Mouse (Mus musculus): ENCODE results near the gene Tcf15. TPM values are rescaled to one million over a fixed set of nuclear protein-coding genes. Genes with fewer than 3 reads are reported as not detected.

Tcf15 gene
- total RNA-seq, 2 experiments from 2014 or later, result 3.0 to 3.4 TPM

DNA sequence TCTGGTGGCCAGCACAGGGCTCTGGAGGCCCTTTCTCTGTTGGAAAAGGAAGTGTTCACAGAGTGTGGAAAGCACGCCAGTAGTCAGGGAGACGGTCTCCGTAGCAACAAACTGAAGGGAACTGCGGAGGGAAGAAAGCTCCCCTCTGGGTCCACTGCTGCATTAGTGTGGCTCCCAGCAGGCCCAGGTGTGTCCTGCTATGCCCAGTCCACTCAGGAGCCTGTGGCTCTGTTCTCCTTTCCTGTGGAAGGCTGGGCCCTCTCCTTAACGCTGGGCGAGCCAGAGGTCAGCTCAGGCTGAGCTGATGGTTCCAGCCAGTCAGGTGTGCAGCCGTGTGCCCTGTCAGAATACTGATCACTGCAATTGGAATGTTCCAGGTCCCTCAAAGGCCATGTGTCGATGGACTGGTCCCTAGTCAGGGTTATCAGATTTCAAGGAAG, 24.5 kb downstream of the Tcf15 start:
- DNase-seq (ENCODE audit: low spot score in 2 of 2), result peak; percentile 63 to 69

DNA sequence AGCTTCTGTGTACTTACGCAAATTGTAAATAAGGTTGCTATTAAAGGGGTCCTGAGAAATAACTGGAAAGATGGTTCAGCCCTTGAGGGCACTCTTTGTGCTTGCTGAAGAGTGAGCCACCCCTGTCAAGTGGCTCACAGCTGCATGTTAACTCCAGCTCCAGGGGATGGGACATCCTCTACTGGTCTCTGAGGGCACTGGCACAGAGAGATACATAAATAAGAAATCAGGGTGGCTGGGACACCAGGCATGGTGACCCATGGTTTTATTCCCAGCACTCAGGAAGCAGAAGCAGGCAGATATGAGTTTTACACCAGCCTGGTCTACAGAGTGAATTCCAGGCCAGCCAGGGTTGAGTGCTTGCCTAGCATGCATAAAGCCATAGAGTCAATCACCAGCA, 26.0 kb downstream of the Tcf15 start:
- DNase-seq (ENCODE audit: low spot score in 2 of 2), result no peak

GRCm38 (mm10) chr2:152174861-152175260, 31.5 kb downstream of the Tcf15 start:
- no peak for DNase-seq (ENCODE audit: low spot score in 2 of 2)

- DNase-seq (ENCODE audit: low spot score in 2 of 2), result no peak
These were observed 33.3 kb downstream of the Tcf15 start for GRCm38 (mm10) chr2:152176659-152177058.

DNA sequence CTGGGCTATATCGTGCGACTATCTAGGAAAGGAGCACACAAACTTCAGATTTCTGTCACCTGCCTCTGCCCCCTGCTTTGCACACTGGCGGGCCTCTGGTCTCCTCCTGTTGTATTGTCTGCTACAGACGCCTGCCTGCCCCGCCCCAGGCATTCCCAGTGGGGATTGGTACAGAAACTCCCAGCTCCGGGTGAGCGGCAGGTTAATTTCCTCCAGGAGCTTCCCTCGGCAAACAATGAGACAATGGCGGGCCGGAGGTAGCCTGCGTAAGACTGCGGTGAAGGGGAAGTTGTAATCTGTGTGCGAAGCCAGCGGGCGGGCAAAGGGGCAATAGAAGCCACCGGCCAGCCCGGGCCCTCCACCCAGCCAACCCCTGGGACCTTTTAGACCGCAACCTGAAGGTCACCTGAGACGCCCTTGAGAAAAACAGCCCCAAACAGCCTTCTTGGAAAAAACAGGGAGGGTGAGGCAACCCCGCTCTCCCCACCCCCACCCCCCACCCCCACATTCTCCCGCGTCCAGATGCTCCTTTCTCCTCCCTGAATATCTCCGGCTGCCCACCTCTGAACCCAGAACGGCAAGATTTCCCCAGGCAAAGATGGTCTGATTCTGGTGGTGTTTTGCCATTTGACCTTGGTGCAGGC, 33.9 kb downstream of the Tcf15 start:
- no peak for DNase-seq (ENCODE audit: low spot score in 2 of 2)

GRCm38 (mm10) chr2:152177806-152178170, 34.4 kb downstream of the Tcf15 start:
- DNase-seq (ENCODE audit: low spot score in 2 of 2), result no peak

DNA sequence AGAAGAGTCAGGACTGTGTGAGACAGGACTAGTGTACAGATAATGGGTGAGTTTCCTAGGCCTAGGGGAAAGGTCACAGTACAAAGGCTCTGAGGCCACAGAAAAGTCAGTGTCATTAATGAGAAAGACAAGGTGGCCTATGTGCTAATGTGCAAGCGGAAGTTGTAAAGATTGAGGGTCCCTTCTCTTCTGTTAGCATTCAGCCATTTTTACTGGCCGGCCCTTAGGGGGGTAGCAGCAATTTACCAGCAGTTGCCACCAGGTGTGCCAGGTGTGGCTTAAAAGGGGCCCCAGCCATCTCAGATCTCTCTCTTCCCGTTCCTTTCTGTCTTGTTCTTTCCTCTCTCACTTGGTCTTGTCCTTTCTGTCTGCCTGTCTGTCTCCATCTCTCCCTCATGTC, 35.0 kb downstream of the Tcf15 start:
- DNase-seq (ENCODE audit: low spot score in 2 of 2), result no peak

GRCm38 (mm10) chr2:152179301-152179700, 35.9 kb downstream of the Tcf15 start:
- no peak for DNase-seq (ENCODE audit: low spot score in 2 of 2)

DNA sequence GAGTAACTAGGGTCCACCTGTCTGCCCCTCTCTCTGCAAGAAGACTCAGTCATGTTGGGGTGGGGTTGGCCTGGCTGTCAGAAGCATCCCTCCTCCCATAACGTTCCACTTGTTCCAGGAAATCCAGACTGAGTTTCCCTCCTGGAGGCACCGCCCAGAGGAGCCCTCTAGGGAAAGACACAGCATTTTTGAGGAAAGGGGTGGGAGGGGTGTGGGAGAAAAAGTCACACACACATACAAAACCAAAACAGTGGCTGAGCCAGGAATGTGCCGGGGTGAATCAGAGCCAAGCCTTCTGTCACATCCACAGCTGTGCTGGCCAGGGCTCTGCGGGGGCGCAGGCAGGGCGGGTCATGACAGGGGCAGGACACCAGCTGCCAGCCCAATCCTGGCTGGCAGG, 37.0 kb downstream of the Tcf15 start:
- no peak for DNase-seq (ENCODE audit: low spot score in 2 of 2)

- DNase-seq (ENCODE audit: low spot score in 2 of 2), result no peak
These were observed 43.8 kb downstream of the Tcf15 start for GRCm38 (mm10) chr2:152187132-152187531.

- DNase-seq (ENCODE audit: low spot score in 2 of 2), result no peak
These were observed 45.9 kb downstream of the Tcf15 start for GRCm38 (mm10) chr2:152189213-152189612.

DNA sequence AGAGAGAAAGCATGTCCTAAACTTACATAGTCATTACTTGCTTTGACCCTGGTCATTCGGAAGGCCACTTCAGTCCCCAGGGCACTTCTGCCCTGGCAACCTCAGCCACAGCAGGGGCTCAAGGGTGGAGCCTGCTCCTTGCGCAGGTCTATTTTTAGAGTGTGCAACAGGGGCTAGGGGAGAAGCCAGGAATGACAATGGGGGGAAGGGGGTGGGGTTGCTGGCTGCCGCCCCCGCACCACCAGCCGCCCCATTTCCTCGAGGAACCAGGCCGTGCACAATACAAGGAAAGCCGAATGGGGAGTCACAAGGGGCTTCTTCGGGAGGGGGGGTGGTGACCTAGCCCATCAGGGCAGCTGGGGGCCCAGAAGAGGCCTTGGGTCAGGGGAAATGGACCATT, 46.3 kb downstream of the Tcf15 start:
- no peak for DNase-seq (ENCODE audit: low spot score in 2 of 2)

DNA sequence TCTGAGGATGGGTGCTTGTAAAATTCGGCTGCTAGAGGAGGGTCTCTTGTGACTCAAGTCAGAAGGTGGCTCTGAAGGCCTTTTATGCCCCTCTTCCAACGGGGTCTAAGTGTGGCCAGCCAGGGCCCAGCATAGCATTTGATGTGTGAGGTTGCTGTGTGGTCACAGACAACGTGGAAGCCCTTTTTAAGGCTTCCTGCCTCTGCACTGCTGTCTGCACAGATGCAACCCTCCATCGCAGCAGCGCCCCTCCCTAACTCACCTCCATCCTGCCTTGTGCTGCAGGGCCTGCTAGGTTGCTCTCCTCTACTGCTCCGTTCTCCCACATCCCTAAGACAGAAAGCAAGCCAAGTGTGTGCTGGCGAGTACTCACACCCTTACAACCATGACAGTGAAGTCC, 46.8 kb downstream of the Tcf15 start:
- DNase-seq (ENCODE audit: low spot score in 2 of 2), result no peak

DNA sequence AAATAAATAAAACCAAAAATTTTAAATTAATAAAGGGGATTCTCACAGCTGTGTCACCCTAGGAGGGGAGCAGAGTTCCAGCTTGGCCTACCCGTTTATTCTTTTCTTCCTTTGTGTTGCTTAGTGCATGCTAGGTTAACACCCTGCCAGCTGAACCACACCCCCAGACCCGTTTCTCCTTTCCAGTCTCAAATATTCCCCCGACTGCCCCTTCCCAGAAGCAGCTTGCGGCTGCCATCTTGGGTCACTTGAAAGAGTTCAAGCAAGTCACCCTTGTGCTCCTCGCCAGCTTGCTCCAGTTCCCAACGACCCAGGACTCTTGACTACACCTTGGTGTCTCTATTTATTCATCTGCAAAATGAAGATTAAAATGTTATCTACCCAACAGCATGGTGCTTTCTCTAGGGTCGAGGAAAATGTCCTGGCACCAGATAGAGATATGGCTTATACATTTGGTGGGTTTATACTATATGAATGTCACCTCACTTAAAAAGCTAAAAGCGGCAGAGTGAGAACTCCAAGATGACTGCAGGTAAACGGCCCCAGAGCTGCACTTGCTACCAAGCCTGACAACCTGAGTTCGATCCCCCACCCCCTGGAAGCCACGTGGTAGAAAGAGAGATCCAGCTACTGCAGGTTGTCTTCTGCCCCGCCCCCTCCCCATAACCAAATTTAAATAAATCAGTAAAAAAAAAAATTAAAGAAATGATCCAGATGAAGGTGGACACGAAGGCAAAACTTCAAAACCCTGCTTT, 49.4 kb downstream of the Tcf15 start:
- DNase-seq (ENCODE audit: low spot score in 2 of 2), result no peak

GRCm38 (mm10) chr2:152193346-152193710, 50.0 kb downstream of the Tcf15 start:
- DNase-seq (ENCODE audit: low spot score in 2 of 2), result no peak

GRCm38 (mm10) chr2:152194586-152194985, 51.2 kb downstream of the Tcf15 start:
- no peak for DNase-seq (ENCODE audit: low spot score in 2 of 2)

DNA sequence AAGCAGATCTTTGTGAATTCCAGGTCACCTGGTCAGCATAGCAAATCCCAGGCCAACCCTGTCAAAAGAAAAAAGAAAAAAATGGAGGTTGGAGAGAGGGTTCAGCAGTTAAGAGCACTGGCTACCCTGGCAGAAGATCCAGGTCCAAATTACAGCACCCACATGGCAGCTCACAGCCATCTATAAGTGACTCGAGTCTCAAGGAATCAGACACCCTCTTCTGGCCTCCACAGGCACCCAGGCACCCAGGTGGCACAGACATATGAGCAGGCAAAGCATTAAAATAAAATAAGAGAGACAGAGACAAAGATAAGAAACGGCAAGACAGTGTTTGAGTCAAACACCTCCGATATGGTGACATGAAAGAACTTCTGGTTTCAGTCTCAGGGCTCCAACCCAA, 53.5 kb downstream of the Tcf15 start:
- DNase-seq (ENCODE audit: low spot score in 2 of 2), result no peak

- DNase-seq (ENCODE audit: low spot score in 2 of 2), result peak; percentile 61 to 71
These were observed 53.9 kb downstream of the Tcf15 start for GRCm38 (mm10) chr2:152197301-152197712.

Other genes starting within 250 kb of the Tcf15 start
- not detected for gene Angpt4, start 232.4 kb upstream of the Tcf15 start, total RNA-seq (2021)
- 10 to 100 TPM in 1 of 2 experiments, 1 to 10 TPM in 1; 9.0 to 11.1 TPM for gene Fam110a, start 163.3 kb upstream of the Tcf15 start, total RNA-seq (2021)
- 1 to 10 TPM; 3.1 TPM for gene Slc52a3, start 147.1 kb upstream of the Tcf15 start, total RNA-seq (2021)
- gene Scrt2, start 62.0 kb upstream of the Tcf15 start, total RNA-seq (2021), result 10 to 100 TPM; 20.8 to 21.8 TPM
- 10 to 100 TPM; 40.4 to 43.0 TPM for gene Srxn1, start 38.0 kb upstream of the Tcf15 start, total RNA-seq (2021)
- 100 to 1,000 TPM; 112 to 127 TPM for gene Csnk2a1, start 83.3 kb downstream of the Tcf15 start, total RNA-seq (2021)
- 10 to 100 TPM; 47.6 to 52.3 TPM for gene Tbc1d20, start 150.3 kb downstream of the Tcf15 start, total RNA-seq (2021)
- gene Rbck1, start 189.1 kb downstream of the Tcf15 start, total RNA-seq (2021), result 100 to 1,000 TPM; 101 to 102 TPM
- gene Trib3, start 200.5 kb downstream of the Tcf15 start, total RNA-seq (2021), result under 1 TPM; 0.30 to 0.58 TPM
- gene Nrsn2, start 233.1 kb downstream of the Tcf15 start, total RNA-seq (2021), result 10 to 100 TPM; 35.3 to 35.4 TPM

All from layer of hippocampus, postnatal 10 days (tissue).